Mouse (Mus musculus): ENCODE data around the gene S100a10.

GRCm38 (mm10) chr3:93509301-93509700 lies 45.6 kb upstream of the S100a10 start:
- TF ChIP-seq POLR2A (IDR thresholded peaks at IDR 0.05; ENCODE audit: borderline replicate concordance, control insufficient read depth, low read depth, low read length), result no peak
- TF ChIP-seq CTCF (IDR thresholded peaks at IDR 0.05; ENCODE audit: control insufficient read depth, insufficient read depth, low read length), result no peak

Data from bone marrow, adult 2 months (tissue).